Mouse (Mus musculus) megakaryocyte, embryonic 14.5 days (primary cell): ENCODE measurements around the gene Tspan1. TPM values are rescaled to one million over a fixed set of nuclear protein-coding genes. Genes with fewer than 3 reads are reported as not detected.

ENCODE experiments used
- H3K27me3 ChIP-seq: replicated peaks from 2 replicates; pipeline ENCODE3; 2012; ENCODE audit warnings: inconsistent platforms
- H3K36me3 ChIP-seq: replicated peaks from 2 replicates; pipeline ENCODE3; 2012; ENCODE audit warnings: low read length, inconsistent platforms, mixed read lengths
- H3K4me1 ChIP-seq: 2 replicates; pipeline ENCODE4 v1.6.1; 2012; ENCODE audit warnings: inconsistent platforms
- H3K4me3 ChIP-seq: replicated peaks from 2 replicates; pipeline ENCODE3; 2012; ENCODE audit warnings: moderate library complexity, mild to moderate bottlenecking, inconsistent platforms
- H3K9me3 ChIP-seq: 2 replicates; pipeline ENCODE4 v1.6.1; 2012; ENCODE audit warnings: inconsistent platforms
- FLI1 ChIP-seq: IDR thresholded peaks from 2 replicates; pipeline ENCODE4 v1.6.1; 2012; ENCODE audit warnings: low read length, inconsistent platforms, mixed read lengths
- GATA1 ChIP-seq: IDR thresholded peaks from 3 replicates; pipeline ENCODE4 v1.6.1; 2012; ENCODE audit warnings: mixed read lengths, low read length, inconsistent platforms, borderline replicate concordance
- polyA plus RNA-seq: library from polyadenylated mRNA; stranded (reverse); fragments of >175 nt; gene quantifications from 2 replicates; pipeline ENCODE4 v1.2.3, GENCODE M21; 2012; ENCODE audit warnings: low replicate concordance; ENCODE audit not compliant: insufficient read depth

Tspan1 gene
- polyA plus RNA-seq, 1 experiment: not detected

GRCm38 (mm10) chr4:116150156-116150861, 17.1 kb downstream of the Tspan1 start:
- Histone ChIP-seq H3K36me3 (peaks cover 43% of the 10 kb centered on the region), H3K27me3 (no peaks in the 10 kb centered on the region), H3K9me3 (peaks cover 6% of the 10 kb centered on the region), H3K4me3 (peak overlapping the region; percentile 91), H3K4me1 (peaks cover 28% of the 10 kb centered on the region)
- TF ChIP-seq FLI1: no peak
- no peak for TF ChIP-seq GATA1

- no peaks in the 10 kb centered on the region for H3K27me3 ChIP-seq
- H3K9me3 ChIP-seq: peaks cover 6% of the 10 kb centered on the region
- peak overlapping the region; percentile 91 for H3K4me3 ChIP-seq
- H3K36me3 ChIP-seq: peaks cover 38% of the 10 kb centered on the region
- peaks cover 29% of the 10 kb centered on the region for H3K4me1 ChIP-seq
- TF ChIP-seq FLI1: no peak
- no peak for TF ChIP-seq GATA1
These were observed 17.6 kb downstream of the Tspan1 start for GRCm38 (mm10) chr4:116149812-116150155.

- Histone ChIP-seq H3K36me3 (peaks cover 4% of the 10 kb centered on the region), H3K9me3 (peaks cover 6% of the 10 kb centered on the region), H3K27me3 (peaks cover 40% of the 10 kb centered on the region), H3K4me1 (peaks cover 20% of the 10 kb centered on the region), H3K4me3 (peak overlapping the region; percentile 91)
- TF ChIP-seq FLI1: no peak
- no peak for TF ChIP-seq GATA1
These were observed 23.3 kb downstream of the Tspan1 start for GRCm38 (mm10) chr4:116143891-116144717.

- Histone ChIP-seq H3K4me1 (peaks cover 20% of the 10 kb centered on the region), H3K27me3 (peaks cover 40% of the 10 kb centered on the region), H3K9me3 (peaks cover 6% of the 10 kb centered on the region), H3K4me3 (peak overlapping the region; percentile 62), H3K36me3 (peaks cover 4% of the 10 kb centered on the region)
- TF ChIP-seq GATA1: no peak
- no peak for TF ChIP-seq FLI1
These were observed 24.0 kb downstream of the Tspan1 start for GRCm38 (mm10) chr4:116143317-116143811.

GRCm38 (mm10) chr4:116142269-116142668, 25.1 kb downstream of the Tspan1 start:
- Histone ChIP-seq H3K4me3 (no peak overlapping the region), H3K27me3 (peaks cover 40% of the 10 kb centered on the region), H3K9me3 (peaks cover 3% of the 10 kb centered on the region), H3K36me3 (peaks cover 2% of the 10 kb centered on the region), H3K4me1 (peaks cover 23% of the 10 kb centered on the region)
- TF ChIP-seq FLI1 (no peak), GATA1 (no peak)

- H3K36me3 ChIP-seq: no peaks in the 10 kb centered on the region
- H3K27me3 ChIP-seq: peaks cover 40% of the 10 kb centered on the region
- no peak overlapping the region for H3K4me3 ChIP-seq
- no peaks in the 10 kb centered on the region; the same call in 1 of the 2 replicates for H3K9me3 ChIP-seq
- TF ChIP-seq FLI1 (no peak), GATA1 (no peak)
- peaks cover 25% of the 10 kb centered on the region for H3K4me1 ChIP-seq
These were observed 25.7 kb downstream of the Tspan1 start for GRCm38 (mm10) chr4:116141736-116142135.

- no peak overlapping the region for H3K4me3 ChIP-seq
- peaks cover 27% of the 10 kb centered on the region for H3K4me1 ChIP-seq
- peaks cover 40% of the 10 kb centered on the region for H3K27me3 ChIP-seq
- H3K9me3 ChIP-seq: no peaks in the 10 kb centered on the region; the same call in 1 of the 2 replicates
- TF ChIP-seq FLI1: no peak
- no peak for TF ChIP-seq GATA1
- no peaks in the 10 kb centered on the region for H3K36me3 ChIP-seq
These were observed 26.4 kb downstream of the Tspan1 start for GRCm38 (mm10) chr4:116140801-116141574.

GRCm38 (mm10) chr4:116137421-116137996, 29.9 kb downstream of the Tspan1 start:
- Histone ChIP-seq H3K27me3 (peaks cover 19% of the 10 kb centered on the region), H3K36me3 (no peaks in the 10 kb centered on the region), H3K9me3 (no peaks in the 10 kb centered on the region; the same call in 1 of the 2 replicates), H3K4me3 (no peak overlapping the region), H3K4me1 (peaks cover 15% of the 10 kb centered on the region)
- TF ChIP-seq FLI1 (no peak), GATA1 (no peak)

GRCm38 (mm10) chr4:116134990-116135389, 32.4 kb downstream of the Tspan1 start:
- no peaks in the 10 kb centered on the region for H3K9me3 ChIP-seq
- no peak overlapping the region for H3K4me3 ChIP-seq
- no peak for TF ChIP-seq GATA1
- no peak for TF ChIP-seq FLI1
- H3K36me3 ChIP-seq: peaks cover 12% of the 10 kb centered on the region
- peaks cover 3% of the 10 kb centered on the region for H3K27me3 ChIP-seq
- H3K4me1 ChIP-seq: peaks cover 15% of the 10 kb centered on the region
